ENCODE assay signal across 8 mouse cellular contexts in genomic region chr10:81319741-81320549, GRCm38 (mm10). TPM values are rescaled to one million over a fixed set of nuclear protein-coding genes. Genes with fewer than 3 reads are reported as not detected.
A peak's percentile ranks its signal among the peaks of the same experiment; 100 is the strongest.
DNase-seq lines count a peak whose midpoint lies in the region; ATAC-seq and TF ChIP-seq lines count a peak whose summit lies in the region.

No protein-coding gene starts in this region.

- H3K9me3 ChIP-seq in heart, embryonic 13.5 days = no peaks in the 10 kb centered on the region
- H3K9me3 ChIP-seq in ES-E14 (ENCODE audit: control insufficient read depth, insufficient read depth, low read depth, low read length) = no peaks in the 10 kb centered on the region
- H3K9me3 ChIP-seq in heart, embryonic 15.5 days (replicated peaks) = no peaks in the 10 kb centered on the region
- no peaks in the 10 kb centered on the region for H3K9me3 ChIP-seq in limb, embryonic 11.5 days (ENCODE audit: control insufficient read depth, low read length)

- H3K4me1 ChIP-seq in heart, embryonic 13.5 days = peaks cover 52% of the 10 kb centered on the region
- H3K4me1 ChIP-seq in ES-E14 (ENCODE audit: control insufficient read depth in 2 of 2, insufficient read depth in 2 of 2, low read length in 2 of 2, poor library complexity in 1 of 2) = peaks cover 0 to 22% of the 10 kb centered on the region in 2 experiments; a peak in 2 of 4 replicates
- H3K4me1 ChIP-seq in heart, embryonic 15.5 days (replicated peaks) = peaks cover 47% of the 10 kb centered on the region
- H3K4me1 ChIP-seq in limb, embryonic 11.5 days (ENCODE audit: control insufficient read depth, insufficient read depth, low read length) = peaks cover 32% of the 10 kb centered on the region

- WGBS in heart, embryonic 13.5 days = 2% methylated on average over 38 of the region's 38 CpGs
- 1% methylated on average over 38 of the region's 38 CpGs for WGBS in heart, embryonic 15.5 days
- under 1% methylated on average over 38 of the region's 38 CpGs for WGBS in limb, embryonic 11.5 days

- intact Hi-C loops in heart, postnatal 10 days (cut with DNase I) = loop anchor here (1.0 kb wide), 1 partner anchor 19 kb away; no protein-coding TSS in a partner anchor

- peak; percentile 74 for ATAC-seq in heart, embryonic 13.5 days (ENCODE audit: extremely low read depth, insufficient number of reproducible peaks, low FRiP score, low TSS enrichment)
- ATAC-seq in heart, embryonic 15.5 days (replicated peaks; ENCODE audit: insufficient number of reproducible peaks, insufficient read depth, low FRiP score, low read depth) = no peak; the same call in 1 of the 2 replicates
- peak; percentile 83 for ATAC-seq in limb, embryonic 11.5 days (ENCODE audit: insufficient number of reproducible peaks, low FRiP score, low TSS enrichment, low read depth)

- peak overlapping the region; percentile 82 for H3K9ac ChIP-seq in heart, embryonic 13.5 days
- H3K9ac ChIP-seq in ES-E14 (ENCODE audit: insufficient read depth, low read depth, low read length, poor library complexity, severe bottlenecking) = peak overlapping the region; percentile 83
- peak overlapping the region; percentile 53 for H3K9ac ChIP-seq in heart, embryonic 15.5 days
- H3K9ac ChIP-seq in limb, embryonic 11.5 days (ENCODE audit: low read length) = peak overlapping the region; percentile 34; the same call in 1 of the 2 replicates

- peak overlapping the region; percentile 99 for H3K4me3 ChIP-seq in heart, embryonic 13.5 days
- peak overlapping the region; percentile 70 to 74 for H3K4me3 ChIP-seq in ES-E14 (ENCODE audit: insufficient read depth in 1 of 2, low read depth in 1 of 2, low read length in 2 of 2, poor library complexity in 1 of 2, severe bottlenecking in 1 of 2)
- peak overlapping the region; percentile 80 for H3K4me3 ChIP-seq in heart, embryonic 15.5 days
- H3K4me3 ChIP-seq in limb, embryonic 11.5 days (ENCODE audit: low read depth, low read length) = peak overlapping the region; percentile 95

- no peaks in the 10 kb centered on the region for H3K27me3 ChIP-seq in heart, embryonic 13.5 days (replicated peaks)
- no peaks in the 10 kb centered on the region for H3K27me3 ChIP-seq in heart, embryonic 15.5 days
- no peaks in the 10 kb centered on the region for H3K27me3 ChIP-seq in limb, embryonic 11.5 days (ENCODE audit: control insufficient read depth, insufficient read depth, low read length)

- in situ Hi-C loops in ES-E14 (cut with MboI; ENCODE audit: low sequenced_read_pairs in 2 of 2, unreplicated experiment in 2 of 2) = no loop called here

- H3K36me3 ChIP-seq in heart, embryonic 13.5 days = peaks cover 58% of the 10 kb centered on the region
- H3K36me3 ChIP-seq in ES-E14 (ENCODE audit: control insufficient read depth, insufficient read depth, low read length, poor library complexity, severe bottlenecking) = peaks cover 42% of the 10 kb centered on the region
- peaks cover 42% of the 10 kb centered on the region for H3K36me3 ChIP-seq in heart, embryonic 15.5 days
- peaks cover 29% of the 10 kb centered on the region for H3K36me3 ChIP-seq in limb, embryonic 11.5 days (ENCODE audit: control insufficient read depth, insufficient read depth, low read length)

- H3K27ac ChIP-seq in heart, embryonic 13.5 days (replicated peaks) = peak overlapping the region; percentile 89
- peak overlapping the region; percentile 47 for H3K27ac ChIP-seq in ES-E14 (ENCODE audit: insufficient read depth, low read depth, low read length, poor library complexity, severe bottlenecking)
- peak overlapping the region; percentile 91 for H3K27ac ChIP-seq in heart, embryonic 15.5 days
- H3K27ac ChIP-seq in limb, embryonic 11.5 days (replicated peaks; ENCODE audit: low read depth, low read length) = peak overlapping the region; percentile 69; the same call in 1 of the 2 replicates

- DNase-seq in heart, postnatal 10 days = no peak
- DNase-seq in ES-E14 (ENCODE audit: low read depth, low spot score) = peak; percentile 100
- DNase-seq in cerebellum, adult 9-11 months = peak; percentile 76
- peak; percentile 99 for DNase-seq in limb, embryonic 11.5 days (ENCODE audit: low spot score)
- peak; percentile 97 for DNase-seq in neural tube, embryonic 10.5 days (ENCODE audit: extremely low spot score, low spot score)
- no peak for DNase-seq in Muller cell, postnatal 12 days (ENCODE audit: inconsistent ontology term)

- H3K4me2 ChIP-seq in heart, embryonic 13.5 days = peak overlapping the region; percentile 94
- H3K4me2 ChIP-seq in heart, embryonic 15.5 days = peak overlapping the region; percentile 65
- H3K4me2 ChIP-seq in limb, embryonic 11.5 days (ENCODE audit: low read depth, severe bottlenecking) = peak overlapping the region; percentile 71

TF ChIP-seq in ES-E14, 5 proteins besides CTCF, POLR2A, EP300 and RAD21:
- TF ChIP-seq ZC3H11A (IDR thresholded peaks at IDR 0.05; ENCODE audit: borderline replicate concordance, low read depth, low read length) (no peak), MAFK (IDR thresholded peaks at IDR 0.05; ENCODE audit: insufficient read depth, low read depth, low read length) (no peak), HCFC1 (IDR thresholded peaks at IDR 0.05; ENCODE audit: borderline replicate concordance, insufficient read depth, low read length) (no peak), CHD2 (IDR thresholded peaks at IDR 0.05; ENCODE audit: low read depth, low read length) (no peak; the same call in 1 of the 2 replicates), ZNF384 (IDR thresholded peaks at IDR 0.05; ENCODE audit: low read depth, low read length) (no peak)

RNA-seq across cellular contexts. Expression of gene Cactin, which starts 1.0 kb away (rescaled TPM):
- polyA plus RNA-seq in heart, embryonic 13.5 days (2015; fragmentation: Nextera tagmentation; extraction: Ambion mirVana) = 25.6 and 28.2 TPM in 2 replicates
- 10 to 100 TPM; 21.0 to 23.6 TPM for total RNA-seq in heart, postnatal 10 days (2021)
- 53.1 and 54.9 TPM in 2 replicates for total RNA-seq in ES-E14 (2012; rRNA removed)
- 23.5 and 34.1 TPM in 2 replicates for polyA plus RNA-seq in heart, embryonic 15.5 days (2015; fragmentation: Nextera tagmentation; extraction: Ambion mirVana)
- polyA plus RNA-seq in limb, embryonic 11.5 days (2014; fragmentation: Nextera tagmentation; extraction: Ambion mirVana) = 35.9 and 40.0 TPM in 2 replicates

RNA-seq across cellular contexts. Expression of gene Tbxa2r, which starts 8.6 kb away (rescaled TPM):
- 13.6 and 14.7 TPM in 2 replicates for polyA plus RNA-seq in heart, embryonic 13.5 days (2015; fragmentation: Nextera tagmentation; extraction: Ambion mirVana)
- 1 to 10 TPM; 7.7 to 8.5 TPM for total RNA-seq in heart, postnatal 10 days (2021)
- 2.3 and 4.5 TPM in 2 replicates for total RNA-seq in ES-E14 (2012; rRNA removed)
- 11.3 and 17.9 TPM in 2 replicates for polyA plus RNA-seq in heart, embryonic 15.5 days (2015; fragmentation: Nextera tagmentation; extraction: Ambion mirVana)
- 1.7 and 1.8 TPM in 2 replicates for polyA plus RNA-seq in limb, embryonic 11.5 days (2014; fragmentation: Nextera tagmentation; extraction: Ambion mirVana)

RNA-seq across cellular contexts. Expression of gene Gipc3, which starts 23.1 kb away (rescaled TPM):
- 0.06 TPM in 1 of 2 replicates, not detected in the other for polyA plus RNA-seq in heart, embryonic 13.5 days (2015; fragmentation: Nextera tagmentation; extraction: Ambion mirVana)
- total RNA-seq in heart, postnatal 10 days (2021) = 1 to 10 TPM; 4.8 to 6.1 TPM
- total RNA-seq in ES-E14 (2012; rRNA removed) = 0.09 and 0.16 TPM in 2 replicates
- polyA plus RNA-seq in heart, embryonic 15.5 days (2015; fragmentation: Nextera tagmentation; extraction: Ambion mirVana) = 0.04 TPM in 1 of 2 replicates, not detected in the other
- not detected in 2 replicates for polyA plus RNA-seq in limb, embryonic 11.5 days (2014; fragmentation: Nextera tagmentation; extraction: Ambion mirVana)

RNA-seq across cellular contexts. Expression of gene Pip5k1c, which starts 27.2 kb away (rescaled TPM):
- 31.0 and 32.0 TPM in 2 replicates for polyA plus RNA-seq in heart, embryonic 13.5 days (2015; fragmentation: Nextera tagmentation; extraction: Ambion mirVana)
- total RNA-seq in heart, postnatal 10 days (2021) = 10 to 100 TPM; 43.2 to 46.4 TPM
- 27.3 and 34.6 TPM in 2 replicates for total RNA-seq in ES-E14 (2012; rRNA removed)
- polyA plus RNA-seq in heart, embryonic 15.5 days (2015; fragmentation: Nextera tagmentation; extraction: Ambion mirVana) = 26.2 and 38.2 TPM in 2 replicates
- 49.0 and 60.6 TPM in 2 replicates for polyA plus RNA-seq in limb, embryonic 11.5 days (2014; fragmentation: Nextera tagmentation; extraction: Ambion mirVana)

RNA-seq across cellular contexts. Expression of gene Tjp3, which starts 28.6 kb away (rescaled TPM):
- polyA plus RNA-seq in heart, embryonic 13.5 days (2015; fragmentation: Nextera tagmentation; extraction: Ambion mirVana) = 2.2 and 2.4 TPM in 2 replicates
- total RNA-seq in heart, postnatal 10 days (2021) = under 1 TPM; 0.14 to 0.37 TPM
- 5.2 and 15.2 TPM in 2 replicates for total RNA-seq in ES-E14 (2012; rRNA removed)
- 3.2 and 4.3 TPM in 2 replicates for polyA plus RNA-seq in heart, embryonic 15.5 days (2015; fragmentation: Nextera tagmentation; extraction: Ambion mirVana)
- polyA plus RNA-seq in limb, embryonic 11.5 days (2014; fragmentation: Nextera tagmentation; extraction: Ambion mirVana) = 2.0 TPM in 2 replicates

Comparison
In these comparisons a context has a peak if more than half of its experiments do, and no peak if none do; other contexts are left out.
1. DNase-seq: peak in ES-E14 (single experiment), cerebellum, adult 9-11 months (single experiment), limb, embryonic 11.5 days (single experiment) and neural tube, embryonic 10.5 days (single experiment); none in heart, postnatal 10 days (0 of 2) and Muller cell, postnatal 12 days (single experiment).
2. Peak in every context shown above with its lines, with median percentiles within 50 percentile points of each other: H3K27ac ChIP-seq, H3K4me2 ChIP-seq, H3K4me3 ChIP-seq and H3K9ac ChIP-seq.